22 mouse cellular contexts compared by ENCODE assay signal in genomic region chr13:55019181-55019580, GRCm38 (mm10). TPM values are rescaled to one million over a fixed set of nuclear protein-coding genes. Genes with fewer than 3 reads are reported as not detected.
DNase-seq lines count a peak whose midpoint lies in the region; ATAC-seq and TF ChIP-seq lines count a peak whose summit lies in the region.
"Had no signal": no experiment of that assay in that cellular context is flagged by ENCODE, and none has a peak within 500 bp of the region (broad histone marks: within the 10 kb centered on the region; RNA-seq: fewer than 3 reads in every experiment).

No protein-coding gene starts in this region.

- no peaks in the 10 kb centered on the region; the same call in 1 of the 2 replicates for H3K4me1 ChIP-seq in liver, embryonic 16.5 days (ENCODE audit: control insufficient read depth, low read depth, low read length)
- peaks cover 13 to 23% of the 10 kb centered on the region in 2 experiments for H3K4me1 ChIP-seq in CH12.LX (ENCODE audit: control insufficient read depth in 1 of 2, insufficient read depth in 2 of 2)
- H3K4me1 ChIP-seq: embryonic facial prominence, embryonic 12.5 days; forebrain, embryonic 13.5 days; limb, embryonic 10.5 days had no signal

- no peaks in the 10 kb centered on the region for H3K36me3 ChIP-seq in liver, embryonic 16.5 days (ENCODE audit: control insufficient read depth, insufficient read depth)
- no peaks in the 10 kb centered on the region for H3K36me3 ChIP-seq in CH12.LX (replicated peaks in 1 of 2; ENCODE audit: control insufficient read depth in 1 of 2, insufficient read depth in 1 of 2, low read length in 1 of 2)
- H3K36me3 ChIP-seq: embryonic facial prominence, embryonic 12.5 days; limb, embryonic 10.5 days; liver, embryonic 13.5 days had no signal

- dilution Hi-C loops in CH12.LX (cut with MboI; ENCODE audit: extremely low pct_ligation_motif_present, extremely low pct_unique_long_range_greater_than_20kb, low sequenced_read_pairs) = no loop called here

- no peak overlapping the region for H3K4me3 ChIP-seq in liver, embryonic 16.5 days (ENCODE audit: low read depth, low read length)
- H3K4me3 ChIP-seq in CH12.LX (replicated peaks in 1 of 3; ENCODE audit: low read depth in 2 of 3, low read length in 2 of 3, poor library complexity in 1 of 3) = no peak overlapping the region
- H3K4me3 ChIP-seq: embryonic facial prominence, embryonic 12.5 days; erythroblast, embryonic 14.5 days; forebrain, embryonic 13.5 days; limb, embryonic 10.5 days; liver, embryonic 13.5 days had no signal

- TF ChIP-seq EP300 in CH12.LX (IDR thresholded peaks at IDR 0.05; ENCODE audit: low read length) = no peak

- no peaks in the 10 kb centered on the region for H3K9me3 ChIP-seq in liver, embryonic 16.5 days (replicated peaks; ENCODE audit: control insufficient read depth, low read length)
- no peaks in the 10 kb centered on the region for H3K9me3 ChIP-seq in CH12.LX (replicated peaks; ENCODE audit: low read length)
- H3K9me3 ChIP-seq: embryonic facial prominence, embryonic 12.5 days; forebrain, embryonic 13.5 days; limb, embryonic 10.5 days; liver, embryonic 13.5 days had no signal

- in situ Hi-C loops in CH12.LX (cut with MboI; ENCODE audit: low pct_ligation_motif_present, low pct_unique_long_range_greater_than_20kb, low sequenced_read_pairs) = no loop called here

- H3K9ac ChIP-seq in liver, embryonic 16.5 days (ENCODE audit: low read depth, low read length) = no peak overlapping the region
- H3K9ac ChIP-seq in CH12.LX (ENCODE audit: insufficient read depth, low read depth) = no peak overlapping the region
- H3K9ac ChIP-seq: embryonic facial prominence, embryonic 12.5 days; forebrain, embryonic 13.5 days; liver, embryonic 13.5 days had no signal

- no peaks in the 10 kb centered on the region for H3K27me3 ChIP-seq in liver, embryonic 16.5 days (ENCODE audit: control insufficient read depth, insufficient read depth, low read depth, low read length)
- H3K27me3 ChIP-seq in CH12.LX (replicated peaks) = peaks cover 7% of the 10 kb centered on the region
- H3K27me3 ChIP-seq: liver, embryonic 13.5 days had no signal

- peak overlapping the region; percentile 28; the same call in 1 of the 2 replicates for H3K4me2 ChIP-seq in liver, embryonic 16.5 days (ENCODE audit: low read depth, low read length)
- no peak overlapping the region for H3K4me2 ChIP-seq in CH12.LX (ENCODE audit: insufficient read depth, low read depth, poor library complexity, severe bottlenecking)
- H3K4me2 ChIP-seq: embryonic facial prominence, embryonic 12.5 days; forebrain, embryonic 13.5 days; liver, embryonic 13.5 days had no signal

- 42% methylated on average over 3 of the region's 3 CpGs for WGBS in liver, embryonic 16.5 days (ENCODE audit: insufficient replicate concordance)

- TF ChIP-seq POLR2A in CH12.LX (IDR thresholded peaks at IDR 0.05; ENCODE audit: low read depth, low read length) = no peak

- ATAC-seq in CD4-positive, CD25-positive, alpha-beta regulatory T cell, adult 4 months = no peak
- ATAC-seq in liver, embryonic 16.5 days (ENCODE audit: low read depth) = no peak
- ATAC-seq: forebrain, embryonic 13.5 days; midbrain, embryonic 16.5 days; Patski had no signal

- DNase-seq in CD4-positive, CD25-positive, alpha-beta regulatory T cell, adult 2 months (ENCODE audit: low read depth, low spot score) = peak; percentile 17
- DNase-seq in liver = no peak
- DNase-seq in CH12.LX (ENCODE audit: extremely low read depth) = peak; percentile 7
- peak; percentile 45 for DNase-seq in induced T-regulatory cell, adult 2 months (ENCODE audit: low read depth)
- DNase-seq in adipocyte (ENCODE audit: low spot score) = no peak
- DNase-seq in gastrocnemius, adult 18-20 months (ENCODE audit: low spot score) = no peak
- DNase-seq: adrenal gland, postnatal 14 days; cerebellum, adult 9-11 months; gastrocnemius, postnatal 25 days; kidney, adult 9 months; kidney, postnatal 25 days; layer of hippocampus, adult 9-11 months; liver, embryonic 13.5 days; lung, postnatal 14 days had no signal

- peak in 1 of 2 experiments; percentile 48; a peak in 2 of 4 replicates for TF ChIP-seq CTCF in CH12.LX (conservative IDR thresholded peaks at IDR 0.05 in 1 of 2, IDR thresholded peaks at IDR 0.05 in 1 of 2; ENCODE audit: low read depth in 2 of 2, low read length in 2 of 2)

- TF ChIP-seq RAD21 in CH12.LX (IDR thresholded peaks at IDR 0.05; ENCODE audit: low read depth, low read length) = peak; percentile 5

- H3K79me2 ChIP-seq in CH12.LX (replicated peaks; ENCODE audit: control insufficient read depth, extremely low read depth, insufficient read depth, poor library complexity, severe bottlenecking) = no peaks in the 10 kb centered on the region

- no peak overlapping the region for H3K27ac ChIP-seq in liver, embryonic 16.5 days (ENCODE audit: low read length)
- no peak overlapping the region for H3K27ac ChIP-seq in CH12.LX (ENCODE audit: insufficient read depth, low read depth)
- H3K27ac ChIP-seq: embryonic facial prominence, embryonic 12.5 days; forebrain, embryonic 13.5 days; limb, embryonic 10.5 days; liver, embryonic 13.5 days had no signal

TF ChIP-seq in CH12.LX, 34 proteins besides CTCF, POLR2A, EP300 and RAD21:
- TF ChIP-seq MXI1 (IDR thresholded peaks at IDR 0.05; ENCODE audit: low read depth, low read length) (no peak), SMC3 (IDR thresholded peaks at IDR 0.05; ENCODE audit: low read depth, low read length) (peak; percentile 29)
TF ChIP-seq in CH12.LX: peak in this region for 1.

RNA-seq across cellular contexts. Expression of gene Hk3, which starts 2.0 kb away (rescaled TPM):
- polyA plus RNA-seq in CD4-positive, CD25-positive, alpha-beta regulatory T cell, adult 4 months (2017; shearing (Covaris generic)) = 1 to 10 TPM in 1 of 2 experiments, under 1 TPM in 1; 0.50 to 1.8 TPM
- polyA plus RNA-seq in liver, embryonic 16.5 days (2015; fragmentation: Nextera tagmentation; extraction: Ambion mirVana) = 7.0 and 8.3 TPM in 2 replicates
- total RNA-seq in CH12.LX (2012; rRNA removed) (0.04 TPM in 2 replicates), CH12.LX (2014; rRNA removed) (not detected in 2 replicates)
- polyA plus RNA-seq in CH12.LX (2012; ENCODE audit: insufficient read length, low read depth) = 0.10 TPM in 1 of 2 replicates, not detected in the other
- under 1 TPM; 0.14 to 0.19 TPM for total RNA-seq in gastrocnemius, adult 18-20 months (2021)
- polyA plus RNA-seq: Patski had no signal

Comparison
In these comparisons a context has a peak if more than half of its experiments do, and no peak if none do; other contexts are left out.
1. DNase-seq: peak in CD4-positive, CD25-positive, alpha-beta regulatory T cell, adult 2 months (single experiment), CH12.LX (single experiment) and induced T-regulatory cell, adult 2 months (single experiment); none in liver (single experiment), adipocyte (single experiment) and gastrocnemius, adult 18-20 months (single experiment).